Mouse (Mus musculus) kidney, adult 2 months (tissue): ENCODE results near the gene Grb7.

Experiments used
- CTCF ChIP-seq: fragments of 200-500 bp; conservative IDR thresholded peaks from 2 replicates; pipeline ENCODE4 v1.5.1; 2011; ENCODE audit warnings: low read depth, mild to moderate bottlenecking, control low read depth, low read length, moderate library complexity, mixed read lengths; ENCODE audit not compliant: insufficient read depth, insufficient read length
- POLR2A ChIP-seq: fragments of 200-500 bp; IDR thresholded peaks from one replicate; pipeline ENCODE4 v1.6.1; 2011; ENCODE audit warnings: low read depth, low read length, control low read depth

GRCm38 (mm10) chr11:98458121-98458990, 12.2 kb downstream of the Grb7 start:
- no peak for TF ChIP-seq POLR2A
- TF ChIP-seq CTCF = no peak
